26 mouse cellular contexts compared by ENCODE assay signal in the genomic region with DNA sequence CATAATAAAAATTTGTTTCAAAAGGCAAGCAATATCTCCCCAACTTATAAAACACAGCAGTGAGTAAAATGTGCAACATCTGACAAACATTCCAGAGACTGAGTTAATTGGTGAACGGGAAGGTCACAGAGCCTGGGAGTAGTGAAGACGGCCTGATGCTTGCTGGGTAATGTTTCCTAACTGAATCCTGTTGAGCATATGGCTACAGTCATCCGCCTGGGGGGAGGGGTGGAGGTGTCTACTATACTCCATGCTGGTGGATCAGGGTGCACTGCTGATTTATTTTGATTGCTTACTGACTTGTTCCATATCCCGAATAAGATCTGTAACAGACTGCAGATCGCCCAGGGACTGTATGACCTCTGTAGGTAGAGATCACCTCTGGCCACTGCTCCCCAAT. TPM values are rescaled to one million over a fixed set of nuclear protein-coding genes. Genes with fewer than 3 reads are reported as not detected.
A peak's percentile ranks its signal among the peaks of the same experiment; 100 is the strongest.
DNase-seq lines count a peak whose midpoint lies in the region; ATAC-seq lines count a peak whose summit lies in the region.
"Had no signal": no experiment of that assay in that cellular context is flagged by ENCODE, and none has a peak within 500 bp of the region (broad histone marks: within the 10 kb centered on the region; RNA-seq: fewer than 3 reads in every experiment).

No protein-coding gene starts in this region.

- H3K9ac ChIP-seq in kidney, embryonic 15.5 days: no peak overlapping the region
- no peak overlapping the region for H3K9ac ChIP-seq in kidney, embryonic 16.5 days (replicated peaks; ENCODE audit: low read length)
- H3K9ac ChIP-seq in embryonic facial prominence, embryonic 14.5 days (ENCODE audit: low read depth, low read length): no peak overlapping the region
- H3K9ac ChIP-seq in neural tube, embryonic 15.5 days (replicated peaks): no peak overlapping the region
- H3K9ac ChIP-seq: forebrain, embryonic 15.5 days; heart, embryonic 15.5 days; liver, embryonic 14.5 days had no signal

- H3K4me1 ChIP-seq in kidney, embryonic 15.5 days: peaks cover 21% of the 10 kb centered on the region
- H3K4me1 ChIP-seq in kidney, embryonic 16.5 days (ENCODE audit: insufficient read depth, low read length): peaks cover 26% of the 10 kb centered on the region
- H3K4me1 ChIP-seq in embryonic facial prominence, embryonic 14.5 days (ENCODE audit: control insufficient read depth, insufficient read depth, low read length): peaks cover 10% of the 10 kb centered on the region; the same call in 1 of the 2 replicates
- peaks cover 14% of the 10 kb centered on the region for H3K4me1 ChIP-seq in neural tube, embryonic 15.5 days
- H3K4me1 ChIP-seq: heart, embryonic 15.5 days had no signal

- no peaks in the 10 kb centered on the region for H3K36me3 ChIP-seq in kidney, embryonic 15.5 days
- no peaks in the 10 kb centered on the region for H3K36me3 ChIP-seq in kidney, embryonic 16.5 days (ENCODE audit: insufficient read depth, low read length)
- no peaks in the 10 kb centered on the region for H3K36me3 ChIP-seq in embryonic facial prominence, embryonic 14.5 days (ENCODE audit: control insufficient read depth, insufficient read depth, low read length)
- no peaks in the 10 kb centered on the region for H3K36me3 ChIP-seq in neural tube, embryonic 15.5 days
- H3K36me3 ChIP-seq: forebrain, embryonic 15.5 days; heart, embryonic 15.5 days had no signal

- no peak overlapping the region for H3K27ac ChIP-seq in kidney, embryonic 15.5 days
- H3K27ac ChIP-seq in kidney, embryonic 16.5 days (ENCODE audit: low read length): no peak overlapping the region
- H3K27ac ChIP-seq in embryonic facial prominence, embryonic 14.5 days (replicated peaks; ENCODE audit: low read depth, low read length): no peak overlapping the region
- H3K27ac ChIP-seq in neural tube, embryonic 15.5 days (replicated peaks): no peak overlapping the region
- H3K27ac ChIP-seq: forebrain, embryonic 15.5 days; heart, adult 2 months; heart, embryonic 15.5 days; liver, embryonic 14.5 days had no signal

- no peaks in the 10 kb centered on the region for H3K9me3 ChIP-seq in kidney, embryonic 15.5 days (replicated peaks)
- H3K9me3 ChIP-seq in kidney, embryonic 16.5 days (ENCODE audit: low read length): no peaks in the 10 kb centered on the region
- no peaks in the 10 kb centered on the region for H3K9me3 ChIP-seq in embryonic facial prominence, embryonic 14.5 days (ENCODE audit: control insufficient read depth, low read length)
- no peaks in the 10 kb centered on the region for H3K9me3 ChIP-seq in neural tube, embryonic 15.5 days (replicated peaks)
- H3K9me3 ChIP-seq: forebrain, embryonic 15.5 days; heart, embryonic 15.5 days had no signal

- 0 out of 2 replicates have a peak, but pooled peaks have one; percentile 25 for ATAC-seq in kidney, embryonic 15.5 days (replicated peaks; ENCODE audit: low FRiP score)
- ATAC-seq in kidney, embryonic 16.5 days (ENCODE audit: low FRiP score, low TSS enrichment): no peak
- ATAC-seq in embryonic facial prominence, embryonic 14.5 days (ENCODE audit: low read depth): 0 out of 2 replicates have a peak, but pooled peaks have one; percentile 44
- ATAC-seq in neural tube, embryonic 15.5 days (ENCODE audit: low FRiP score): no peak
- ATAC-seq: forebrain, embryonic 15.5 days; inflammation-experienced regulatory T-cells, adult 6 months; lung, postnatal 0 days had no signal

- peak; percentile 27 to 32 for DNase-seq in cerebellum, postnatal 36 days
- DNase-seq in cerebellum, adult 9-11 months: no peak
- peak; percentile 27 for DNase-seq in embryo, embryonic 10.5 days (ENCODE audit: low spot score)
- DNase-seq in embryonic facial prominence, embryonic 14.5 days (ENCODE audit: low spot score): peak; percentile 44
- DNase-seq in heart, adult 8-10 months (ENCODE audit: low spot score): no peak
- DNase-seq: B cell, adult 2 months; gastrocnemius, postnatal 25 days; heart, adult 2 months; spleen, adult 18-20 months; thymus, adult 18-20 months; thymus, postnatal 4 days had no signal

- H3K4me2 ChIP-seq in kidney, embryonic 15.5 days: no peak overlapping the region
- no peak overlapping the region for H3K4me2 ChIP-seq in kidney, embryonic 16.5 days (replicated peaks; ENCODE audit: low read depth, low read length)
- H3K4me2 ChIP-seq in embryonic facial prominence, embryonic 14.5 days (ENCODE audit: low read depth, low read length): no peak overlapping the region
- no peak overlapping the region for H3K4me2 ChIP-seq in neural tube, embryonic 15.5 days
- H3K4me2 ChIP-seq: forebrain, embryonic 15.5 days; heart, embryonic 15.5 days; midbrain, embryonic 11.5 days had no signal

- H3K27me3 ChIP-seq in kidney, embryonic 15.5 days: no peaks in the 10 kb centered on the region
- no peaks in the 10 kb centered on the region for H3K27me3 ChIP-seq in kidney, embryonic 16.5 days (ENCODE audit: insufficient read depth, low read length)
- no peaks in the 10 kb centered on the region for H3K27me3 ChIP-seq in embryonic facial prominence, embryonic 14.5 days (replicated peaks; ENCODE audit: control insufficient read depth, insufficient read depth, low read length)
- no peaks in the 10 kb centered on the region for H3K27me3 ChIP-seq in neural tube, embryonic 15.5 days (replicated peaks)
- H3K27me3 ChIP-seq: forebrain, embryonic 15.5 days; heart, embryonic 15.5 days had no signal

- 43% methylated on average over 5 of the region's 5 CpGs for WGBS in kidney, embryonic 15.5 days
- WGBS in kidney, embryonic 16.5 days: 45% methylated on average over 5 of the region's 5 CpGs
- 26% methylated on average over 5 of the region's 5 CpGs for WGBS in embryonic facial prominence, embryonic 14.5 days
- 86% methylated on average over 5 of the region's 5 CpGs for WGBS in neural tube, embryonic 15.5 days

- H3K4me3 ChIP-seq in kidney, embryonic 15.5 days (replicated peaks): no peak overlapping the region
- no peak overlapping the region for H3K4me3 ChIP-seq in kidney, embryonic 16.5 days (ENCODE audit: low read length)
- H3K4me3 ChIP-seq in embryonic facial prominence, embryonic 14.5 days (ENCODE audit: low read depth, low read length): no peak overlapping the region
- no peak overlapping the region for H3K4me3 ChIP-seq in neural tube, embryonic 15.5 days (replicated peaks)
- H3K4me3 ChIP-seq: erythroblast, embryonic 14.5 days; forebrain, embryonic 15.5 days; heart, adult 2 months; heart, embryonic 15.5 days had no signal

RNA-seq across cellular contexts. Expression of gene Npvf, which starts 12.3 kb away (rescaled TPM):
- polyA plus RNA-seq in kidney, embryonic 15.5 days (2015; fragmentation: Nextera tagmentation; extraction: Ambion mirVana): 0.26 TPM in 1 of 2 replicates, not detected in the other
- polyA plus RNA-seq in kidney, embryonic 16.5 days (2015; fragmentation: Nextera tagmentation; extraction: Ambion mirVana): 0.37 and 0.54 TPM in 2 replicates
- 0.29 and 0.62 TPM in 2 replicates for polyA plus RNA-seq in embryonic facial prominence, embryonic 14.5 days (2014; fragmentation: Nextera tagmentation; extraction: Ambion mirVana)
- total RNA-seq in heart, adult 8-10 months (2022): not detected
- 0.26 TPM in 1 of 2 replicates, not detected in the other for polyA plus RNA-seq in neural tube, embryonic 15.5 days (2015; fragmentation: Nextera tagmentation; extraction: Ambion mirVana)
- total RNA-seq: gastrocnemius, postnatal 25 days; heart, adult 2 months; hematopoietic stem cell, adult 5-6 weeks; layer of hippocampus, postnatal 10 days had no signal
- polyA plus RNA-seq: erythroblast, embryonic 14.5 days; heart, adult 2 months; inflammation-experienced regulatory T-cells, adult 6 months; large intestine, adult 2 months; liver, embryonic 14.5 days; lung, postnatal 0 days; midbrain, embryonic 11.5 days; neural tube, embryonic 11.5 days; stomach, embryonic 14.5 days had no signal

RNA-seq across cellular contexts. Expression of gene 4921507P07Rik, which starts 45.5 kb away (rescaled TPM):
- 0.98 and 1.1 TPM in 2 replicates for polyA plus RNA-seq in kidney, embryonic 15.5 days (2015; fragmentation: Nextera tagmentation; extraction: Ambion mirVana)
- 1.0 and 1.7 TPM in 2 replicates for polyA plus RNA-seq in kidney, embryonic 16.5 days (2015; fragmentation: Nextera tagmentation; extraction: Ambion mirVana)
- polyA plus RNA-seq in embryonic facial prominence, embryonic 14.5 days (2014; fragmentation: Nextera tagmentation; extraction: Ambion mirVana): 0.65 and 0.96 TPM in 2 replicates
- total RNA-seq in heart, adult 8-10 months (2022): under 1 TPM; 0.25 to 0.37 (median 0.27) TPM
- polyA plus RNA-seq in neural tube, embryonic 15.5 days (2015; fragmentation: Nextera tagmentation; extraction: Ambion mirVana): 2.1 and 2.8 TPM in 2 replicates
- polyA plus RNA-seq: erythroblast, embryonic 14.5 days had no signal

Comparison
In these comparisons a context has a peak if more than half of its experiments do, and no peak if none do; other contexts are left out.
1. DNase-seq: peak in cerebellum, postnatal 36 days (2 of 2), embryo, embryonic 10.5 days (single experiment) and embryonic facial prominence, embryonic 14.5 days (single experiment); none in cerebellum, adult 9-11 months (single experiment) and heart, adult 8-10 months (single experiment).
2. ATAC-seq: peak in kidney, embryonic 15.5 days (single experiment) and embryonic facial prominence, embryonic 14.5 days (single experiment); none in kidney, embryonic 16.5 days (single experiment) and neural tube, embryonic 15.5 days (single experiment).